8 mouse cellular contexts compared by ENCODE assay signal in genomic region chr2:181497548-181497875, GRCm38 (mm10). TPM values are rescaled to one million over a fixed set of nuclear protein-coding genes. Genes with fewer than 3 reads are reported as not detected.
A peak's percentile ranks its signal among the peaks of the same experiment; 100 is the strongest.
DNase-seq lines count a peak whose midpoint lies in the region; ATAC-seq and TF ChIP-seq lines count a peak whose summit lies in the region.

No protein-coding gene starts in this region.

- peak overlapping the region; percentile 95 for H3K4me2 ChIP-seq in hindbrain, embryonic 14.5 days (replicated peaks)
- H3K4me2 ChIP-seq in limb, embryonic 12.5 days: peak overlapping the region; percentile 98
- H3K4me2 ChIP-seq in midbrain, embryonic 12.5 days (replicated peaks): peak overlapping the region; percentile 97

- H3K27me3 ChIP-seq in cerebellum, adult 2 months (ENCODE audit: control insufficient read depth, insufficient read depth, low read length): no peaks in the 10 kb centered on the region
- no peaks in the 10 kb centered on the region for H3K27me3 ChIP-seq in hindbrain, embryonic 14.5 days (ENCODE audit: control insufficient read depth, insufficient read depth, low read length)
- no peaks in the 10 kb centered on the region for H3K27me3 ChIP-seq in limb, embryonic 12.5 days
- H3K27me3 ChIP-seq in midbrain, embryonic 12.5 days: no peaks in the 10 kb centered on the region

- peaks cover 31% of the 10 kb centered on the region for H3K36me3 ChIP-seq in hindbrain, embryonic 14.5 days (replicated peaks; ENCODE audit: control insufficient read depth, insufficient read depth)
- H3K36me3 ChIP-seq in limb, embryonic 12.5 days: peaks cover 33% of the 10 kb centered on the region
- peaks cover 28% of the 10 kb centered on the region for H3K36me3 ChIP-seq in midbrain, embryonic 12.5 days

- H3K4me3 ChIP-seq in cerebellum, adult 2 months (replicated peaks; ENCODE audit: insufficient read depth, low read depth, low read length): peak overlapping the region; percentile 77
- peak overlapping the region; percentile 70 for H3K4me3 ChIP-seq in hindbrain, embryonic 14.5 days (replicated peaks; ENCODE audit: low read length)
- peak overlapping the region; percentile 93 for H3K4me3 ChIP-seq in limb, embryonic 12.5 days (replicated peaks)
- peak overlapping the region; percentile 91 for H3K4me3 ChIP-seq in midbrain, embryonic 12.5 days

- TF ChIP-seq CTCF in cerebellum, adult 2 months (IDR thresholded peaks at IDR 0.05; ENCODE audit: borderline replicate concordance, insufficient read depth, low read depth, low read length): no peak

- peak overlapping the region; percentile 90 for H3K9ac ChIP-seq in hindbrain, embryonic 14.5 days
- peak overlapping the region; percentile 95 for H3K9ac ChIP-seq in limb, embryonic 12.5 days (replicated peaks)
- peak overlapping the region; percentile 97 for H3K9ac ChIP-seq in midbrain, embryonic 12.5 days (replicated peaks)

- H3K27ac ChIP-seq in cerebellum, adult 2 months (ENCODE audit: insufficient read depth, low read length): peak overlapping the region; percentile 54
- peak overlapping the region; percentile 80 for H3K27ac ChIP-seq in hindbrain, embryonic 14.5 days
- H3K27ac ChIP-seq in limb, embryonic 12.5 days: peak overlapping the region; percentile 94
- peak overlapping the region; percentile 85 for H3K27ac ChIP-seq in midbrain, embryonic 12.5 days (replicated peaks)

- ATAC-seq in hindbrain, embryonic 14.5 days (ENCODE audit: low FRiP score): no peak
- peak; percentile 33; the same call in 1 of the 2 replicates for ATAC-seq in limb, embryonic 12.5 days (ENCODE audit: insufficient number of reproducible peaks, insufficient read depth, low FRiP score, low TSS enrichment, low read depth)
- ATAC-seq in midbrain, embryonic 12.5 days (ENCODE audit: low FRiP score, low read depth): peak; percentile 48

- H3K9me3 ChIP-seq in hindbrain, embryonic 14.5 days (ENCODE audit: control insufficient read depth, low read length): no peaks in the 10 kb centered on the region
- no peaks in the 10 kb centered on the region for H3K9me3 ChIP-seq in limb, embryonic 12.5 days
- no peaks in the 10 kb centered on the region for H3K9me3 ChIP-seq in midbrain, embryonic 12.5 days

- DNase-seq in cerebellum, adult 2 months: peak in 1 of 2 experiments; percentile 42
- no peak for DNase-seq in cerebellum, postnatal 4 days (ENCODE audit: low spot score in 2 of 2)
- DNase-seq in c-Kit-negative CD71-positive TER-119-positive erythroid progenitor cells, embryonic 14.5 days (ENCODE audit: low read depth, low spot score): peak; percentile 75
- DNase-seq in gastrocnemius, adult 18-20 months (ENCODE audit: low spot score): peak; percentile 66
- DNase-seq in hindbrain, embryonic 14.5 days (ENCODE audit: low spot score): no peak
- peak; percentile 58 to 70 for DNase-seq in spleen, postnatal 36 days (ENCODE audit: low spot score in 2 of 2)

- peaks cover 11% of the 10 kb centered on the region for H3K4me1 ChIP-seq in cerebellum, adult 2 months (ENCODE audit: control insufficient read depth, insufficient read depth, low read length)
- peaks cover 16% of the 10 kb centered on the region for H3K4me1 ChIP-seq in hindbrain, embryonic 14.5 days (replicated peaks; ENCODE audit: control insufficient read depth, insufficient read depth, low read length)
- peaks cover 16% of the 10 kb centered on the region for H3K4me1 ChIP-seq in limb, embryonic 12.5 days (replicated peaks)
- H3K4me1 ChIP-seq in midbrain, embryonic 12.5 days: peaks cover 20% of the 10 kb centered on the region

- under 1% methylated on average over 12 of the region's 12 CpGs for WGBS in cerebellum, adult 2 months
- under 1% methylated on average over 12 of the region's 12 CpGs for WGBS in hindbrain, embryonic 14.5 days
- under 1% methylated on average over 12 of the region's 12 CpGs for WGBS in limb, embryonic 12.5 days
- WGBS in midbrain, embryonic 12.5 days: 0% methylated on average over 12 of the region's 12 CpGs

- no peak for TF ChIP-seq POLR2A in cerebellum, adult 2 months (IDR thresholded peaks at IDR 0.05; ENCODE audit: borderline replicate concordance, insufficient read depth, low read length)

RNA-seq across cellular contexts. Expression of gene Tpd52l2, which starts 0.6 kb away (rescaled TPM):
- 154 and 159 TPM in 2 replicates for polyA plus RNA-seq in cerebellum, adult 2 months (2012; rRNA removed)
- total RNA-seq in gastrocnemius, adult 18-20 months (2021): 10 to 100 TPM; 48.9 to 51.1 TPM
- polyA plus RNA-seq in hindbrain, embryonic 14.5 days (2014; fragmentation: Nextera tagmentation; extraction: Ambion mirVana): 105 and 109 TPM in 2 replicates
- polyA plus RNA-seq in limb, embryonic 12.5 days (2016; fragmentation: Nextera tagmentation; extraction: Ambion mirVana): 151 and 165 TPM in 2 replicates
- 122 and 135 TPM in 2 replicates for polyA plus RNA-seq in midbrain, embryonic 12.5 days (2016; fragmentation: Nextera tagmentation; extraction: Ambion mirVana)

RNA-seq across cellular contexts. Expression of gene Abhd16b, which starts 4.5 kb away (rescaled TPM):
- not detected in 2 replicates for polyA plus RNA-seq in cerebellum, adult 2 months (2012; rRNA removed)
- total RNA-seq in gastrocnemius, adult 18-20 months (2021): not detected
- polyA plus RNA-seq in hindbrain, embryonic 14.5 days (2014; fragmentation: Nextera tagmentation; extraction: Ambion mirVana): not detected in 2 replicates
- polyA plus RNA-seq in limb, embryonic 12.5 days (2016; fragmentation: Nextera tagmentation; extraction: Ambion mirVana): not detected in 2 replicates
- polyA plus RNA-seq in midbrain, embryonic 12.5 days (2016; fragmentation: Nextera tagmentation; extraction: Ambion mirVana): not detected in 2 replicates

RNA-seq across cellular contexts. Expression of gene Dnajc5, which starts 22.8 kb away (rescaled TPM):
- polyA plus RNA-seq in cerebellum, adult 2 months (2012; rRNA removed): 218 and 230 TPM in 2 replicates
- total RNA-seq in gastrocnemius, adult 18-20 months (2021): 10 to 100 TPM; 42.2 to 47.7 TPM
- 234 and 264 TPM in 2 replicates for polyA plus RNA-seq in hindbrain, embryonic 14.5 days (2014; fragmentation: Nextera tagmentation; extraction: Ambion mirVana)
- 90.6 and 91.0 TPM in 2 replicates for polyA plus RNA-seq in limb, embryonic 12.5 days (2016; fragmentation: Nextera tagmentation; extraction: Ambion mirVana)
- 137 and 140 TPM in 2 replicates for polyA plus RNA-seq in midbrain, embryonic 12.5 days (2016; fragmentation: Nextera tagmentation; extraction: Ambion mirVana)

RNA-seq across cellular contexts. Expression of gene Zbtb46, which starts 38.3 kb away (rescaled TPM):
- 31.9 and 34.6 TPM in 2 replicates for polyA plus RNA-seq in cerebellum, adult 2 months (2012; rRNA removed)
- total RNA-seq in gastrocnemius, adult 18-20 months (2021): 1 to 10 TPM; 3.3 to 5.9 TPM
- 19.2 and 20.2 TPM in 2 replicates for polyA plus RNA-seq in hindbrain, embryonic 14.5 days (2014; fragmentation: Nextera tagmentation; extraction: Ambion mirVana)
- 8.3 and 9.1 TPM in 2 replicates for polyA plus RNA-seq in limb, embryonic 12.5 days (2016; fragmentation: Nextera tagmentation; extraction: Ambion mirVana)
- polyA plus RNA-seq in midbrain, embryonic 12.5 days (2016; fragmentation: Nextera tagmentation; extraction: Ambion mirVana): 22.2 and 24.6 TPM in 2 replicates

Comparison
In these comparisons a context has a peak if more than half of its experiments do, and no peak if none do; other contexts are left out.
1. DNase-seq: peak in c-Kit-negative CD71-positive TER-119-positive erythroid progenitor cells, embryonic 14.5 days (single experiment), gastrocnemius, adult 18-20 months (single experiment) and spleen, postnatal 36 days (2 of 2); none in cerebellum, postnatal 4 days (0 of 2) and hindbrain, embryonic 14.5 days (single experiment).
2. Peak in every context shown above with its lines, with median percentiles within 50 percentile points of each other: H3K27ac ChIP-seq, H3K4me3 ChIP-seq, H3K4me2 ChIP-seq and H3K9ac ChIP-seq.